Mouse (Mus musculus): ENCODE measurements around the gene Ror2.

Gene Ror2

DNA sequence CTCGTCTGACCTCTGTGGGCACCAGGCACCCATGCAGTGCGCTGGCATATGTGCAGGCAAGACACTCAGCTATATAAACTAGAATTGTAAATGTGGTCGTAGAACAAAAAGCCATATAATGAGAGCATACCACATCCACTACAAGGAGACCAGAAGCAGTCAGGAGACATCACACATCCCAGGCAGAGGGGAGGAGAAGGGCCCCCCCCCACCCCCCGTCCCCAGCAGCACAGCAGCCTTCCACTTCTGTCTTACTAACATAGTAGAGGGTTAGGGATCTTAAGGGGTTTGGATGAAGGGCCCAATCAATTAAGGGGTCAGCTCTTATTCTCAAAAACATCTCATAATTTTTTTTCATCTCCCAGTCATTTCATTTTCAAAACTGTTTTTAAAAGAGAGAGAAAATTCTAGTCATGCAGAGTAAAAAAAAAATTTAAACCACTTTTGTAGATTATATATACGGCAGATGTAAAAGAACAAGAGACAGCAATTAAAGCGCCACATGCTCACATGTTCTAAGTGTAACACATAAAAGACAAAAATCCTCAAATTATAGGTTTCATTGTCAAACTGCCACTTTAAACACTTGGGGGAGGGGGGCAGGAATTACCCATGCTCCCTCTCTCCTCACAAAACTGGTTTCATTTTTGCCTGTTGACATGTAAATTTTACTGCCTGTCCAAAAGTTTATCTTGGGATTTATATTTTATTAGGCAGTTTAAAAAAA, 89.8 kb downstream of the Ror2 start:
- no peak for DNase-seq (ENCODE audit: extremely low spot score, low read depth, low spot score)

DNA sequence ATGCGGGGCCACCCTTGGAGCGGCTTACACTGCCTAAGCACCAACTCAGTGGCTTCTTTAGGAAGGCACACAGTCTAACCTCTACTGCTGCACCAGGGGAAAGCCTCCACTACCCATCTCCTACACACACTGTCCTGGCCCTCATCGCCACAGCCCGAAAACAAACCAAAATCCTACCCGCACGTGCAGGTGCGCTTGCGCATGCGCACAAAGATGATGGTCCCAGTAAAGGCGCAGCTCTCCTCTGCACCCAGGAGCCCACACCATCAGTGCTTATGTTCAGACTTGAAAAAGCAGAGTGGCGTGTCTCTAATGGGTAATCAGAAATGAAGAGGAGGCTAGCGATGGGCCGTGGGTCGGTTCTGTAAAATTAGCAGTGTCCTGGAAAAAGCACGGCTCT, 91.6 kb downstream of the Ror2 start:
- DNase-seq (ENCODE audit: extremely low spot score, low read depth, low spot score): no peak

DNA sequence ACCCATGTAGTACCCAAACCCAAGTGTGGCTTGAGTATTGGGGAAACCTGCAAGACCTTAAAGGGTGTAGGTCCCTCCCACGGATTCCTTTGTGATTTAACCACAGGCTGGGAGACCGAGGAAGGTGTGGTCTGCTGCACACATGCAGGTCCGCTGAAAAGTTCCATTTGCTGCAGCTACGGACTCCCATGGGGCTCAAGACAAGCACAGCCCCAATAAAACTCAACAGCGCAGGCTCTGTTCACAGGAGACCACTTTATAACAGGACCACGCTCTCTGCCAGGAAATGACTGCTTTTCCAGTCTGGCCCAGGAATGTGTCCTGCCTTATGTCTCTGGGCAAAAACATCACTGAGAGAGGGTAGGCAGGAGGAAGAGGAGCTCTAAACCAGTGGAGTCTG, 92.2 kb downstream of the Ror2 start:
- DNase-seq (ENCODE audit: extremely low spot score, low read depth, low spot score): no peak

DNA sequence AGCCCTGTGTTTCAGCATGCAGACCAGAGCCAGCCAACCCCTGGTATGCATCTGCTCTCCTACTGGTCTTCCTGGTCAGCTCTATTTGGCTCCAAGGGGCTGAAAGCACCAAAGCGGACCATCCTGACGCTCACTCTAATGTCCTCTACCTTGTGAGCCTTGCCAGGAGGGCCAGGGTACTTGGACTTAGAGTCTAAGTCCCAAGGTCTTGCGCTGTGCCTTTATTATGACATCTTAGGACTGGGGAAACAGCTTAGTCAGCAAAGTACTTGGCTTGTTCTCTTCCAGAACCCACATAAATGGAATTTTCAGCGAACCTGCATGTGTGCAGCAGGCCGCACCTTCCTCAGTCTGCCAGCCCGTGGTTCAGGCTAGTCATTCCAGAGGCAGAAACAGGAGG, 93.6 kb downstream of the Ror2 start:
- DNase-seq (ENCODE audit: extremely low spot score, low read depth, low spot score): no peak

DNA sequence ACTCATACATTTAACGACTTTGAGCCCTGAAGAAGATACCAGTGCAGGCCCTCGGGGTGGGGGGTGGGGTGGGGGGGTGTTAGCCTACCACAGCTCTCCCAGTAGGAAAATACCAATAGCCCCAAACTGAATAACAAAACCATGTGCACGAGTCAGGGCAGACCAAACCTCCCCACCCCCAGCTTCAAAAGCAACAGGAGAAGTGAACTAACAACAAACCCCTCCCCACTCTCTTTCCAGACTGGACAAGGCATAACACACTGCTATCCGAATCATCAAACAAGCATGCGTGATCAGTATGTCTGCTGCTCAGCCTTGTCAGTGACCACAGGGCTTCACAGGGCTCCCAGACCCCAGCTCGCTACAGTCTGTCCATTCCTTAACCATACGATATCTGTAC, 94.3 kb downstream of the Ror2 start:
- DNase-seq (ENCODE audit: extremely low spot score, low read depth, low spot score): no peak

DNA sequence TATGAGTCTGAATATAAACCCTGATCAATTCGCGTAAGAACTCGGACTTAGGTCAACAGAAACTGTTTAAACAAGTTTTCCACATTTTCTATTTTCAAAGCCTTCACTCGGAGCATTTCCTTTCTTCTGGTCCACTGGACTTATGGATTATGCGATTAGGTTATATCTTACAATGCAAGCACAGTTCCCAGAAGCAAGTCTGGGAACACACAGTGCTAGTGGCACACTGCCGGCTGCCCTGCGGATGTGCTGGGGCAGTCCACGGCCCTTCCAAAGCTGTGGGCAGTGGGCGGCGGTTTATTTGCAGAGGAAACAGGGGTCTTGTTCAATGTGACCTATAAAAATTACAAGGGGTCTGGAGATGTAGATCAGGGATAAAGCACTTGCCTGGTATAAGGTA, 97.0 kb downstream of the Ror2 start:
- DNase-seq (ENCODE audit: extremely low spot score, low read depth, low spot score): no peak

DNA sequence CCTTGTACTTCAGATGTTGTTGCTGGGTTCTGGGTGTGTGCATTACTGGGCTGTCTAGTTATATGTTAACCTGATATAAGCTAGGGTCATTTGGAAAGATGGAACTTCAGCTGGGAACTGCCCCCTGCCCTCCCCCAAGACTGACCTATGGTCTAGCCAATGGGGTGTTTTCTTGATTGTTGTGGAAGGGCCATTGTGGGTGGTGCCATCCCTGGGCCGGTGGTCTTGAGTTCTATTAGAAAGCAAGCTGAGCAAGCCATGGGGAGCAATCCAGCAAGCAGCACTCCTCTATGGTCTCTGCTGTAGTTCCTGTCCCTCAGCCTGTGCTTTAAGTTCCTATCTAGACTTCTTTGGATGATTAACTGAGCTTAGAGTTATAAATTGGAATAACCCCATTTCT, 101.1 kb downstream of the Ror2 start:
- no peak for DNase-seq (ENCODE audit: extremely low spot score, low read depth, low spot score)

DNA sequence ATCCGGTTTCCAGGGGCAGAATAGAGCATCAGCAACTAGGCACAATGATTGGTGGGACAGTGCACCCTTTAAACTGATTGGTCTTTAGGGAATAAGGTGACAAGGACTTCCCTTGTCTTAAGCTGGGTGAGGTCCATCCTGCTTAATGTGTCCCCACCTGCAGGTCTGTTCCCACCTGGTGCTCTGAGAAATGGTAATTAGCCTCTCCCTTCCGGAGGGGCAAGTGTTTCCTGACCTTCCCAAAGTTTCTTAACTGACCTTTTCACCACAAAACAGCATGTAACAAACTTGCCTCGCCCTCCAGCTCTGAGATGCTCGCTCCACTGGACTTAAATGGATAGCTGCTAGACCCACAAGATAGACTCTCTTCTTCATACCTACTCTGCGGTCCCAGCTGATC, 101.8 kb downstream of the Ror2 start:
- no peak for DNase-seq (ENCODE audit: extremely low spot score, low read depth, low spot score)

DNA sequence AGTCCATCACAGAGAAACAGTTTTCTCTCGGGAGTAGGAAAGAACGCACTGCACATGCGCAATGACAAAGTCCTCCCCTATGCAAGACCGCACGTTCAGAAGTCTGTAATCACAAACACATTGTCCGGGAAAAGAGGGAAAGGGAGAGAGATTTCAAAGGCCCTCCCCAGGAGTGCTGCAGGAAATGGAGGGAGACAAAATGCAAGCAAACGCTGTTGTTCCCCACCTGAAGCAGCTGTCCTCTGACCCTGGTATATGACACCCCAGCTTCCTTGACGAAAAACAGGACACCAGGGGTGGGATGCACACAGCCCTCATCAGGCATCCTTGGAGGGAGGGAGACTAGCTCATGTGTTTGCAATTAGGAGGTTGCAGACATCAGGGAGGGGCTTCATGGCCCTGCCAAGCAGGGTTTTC, 102.8 kb downstream of the Ror2 start:
- DNase-seq (ENCODE audit: extremely low spot score, low read depth, low spot score): peak; percentile 95

DNA sequence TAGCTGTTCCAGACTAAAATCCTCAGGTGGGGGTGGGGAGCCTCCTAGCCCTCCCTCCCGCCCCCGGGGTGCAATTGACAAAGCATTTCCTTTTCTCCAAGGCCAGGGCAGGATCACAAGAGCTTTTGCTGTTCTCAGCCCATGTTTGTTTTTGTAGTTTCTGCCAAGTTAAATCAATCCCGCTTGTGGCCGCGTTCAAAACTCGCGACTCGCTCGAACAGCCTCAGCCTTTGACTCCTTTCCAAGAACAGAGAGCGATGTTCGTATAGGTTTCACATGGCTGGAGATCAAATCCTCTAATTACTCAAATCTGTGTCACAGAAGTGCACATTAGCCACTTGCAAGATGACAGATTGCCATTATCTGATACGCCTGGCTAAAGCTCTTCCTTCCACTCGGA, 107.3 kb downstream of the Ror2 start:
- DNase-seq (ENCODE audit: extremely low spot score, low read depth, low spot score): no peak

DNA sequence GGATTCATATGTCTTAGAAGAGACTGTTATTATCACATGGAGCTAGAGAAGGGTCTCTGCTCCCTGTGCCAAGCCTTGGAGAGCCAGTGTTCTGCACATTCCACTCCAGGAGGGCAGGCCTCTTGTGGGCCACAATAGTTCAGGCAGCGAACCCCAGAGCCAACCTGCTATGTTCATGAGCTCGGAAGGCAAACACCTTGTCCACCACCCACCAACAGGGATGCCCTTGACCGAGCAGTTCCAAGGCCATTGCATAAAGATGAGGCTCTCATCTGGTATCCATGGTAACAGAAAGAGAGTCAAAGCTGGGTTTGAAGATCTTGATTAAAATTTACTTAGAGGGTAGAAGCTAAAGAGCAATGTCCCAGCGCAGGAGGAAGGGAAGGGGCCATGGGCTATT, 107.8 kb downstream of the Ror2 start:
- DNase-seq (ENCODE audit: extremely low spot score, low read depth, low spot score): no peak

DNA sequence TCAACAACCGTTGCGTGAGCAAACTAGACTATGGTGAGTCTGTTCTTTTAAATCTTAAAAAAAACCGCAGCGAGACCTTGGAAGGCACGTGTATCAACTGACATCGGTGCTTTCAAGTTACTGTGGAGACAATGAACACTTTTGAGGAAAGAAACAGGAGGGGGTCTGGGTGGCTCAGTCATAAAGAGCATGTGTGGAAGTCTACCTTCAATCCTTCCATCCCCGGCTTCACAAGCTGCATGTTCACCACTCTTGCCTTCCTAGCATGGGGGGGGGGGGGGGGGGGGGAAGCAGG, 108.6 kb downstream of the Ror2 start:
- DNase-seq (ENCODE audit: extremely low spot score, low read depth, low spot score): no peak

DNA sequence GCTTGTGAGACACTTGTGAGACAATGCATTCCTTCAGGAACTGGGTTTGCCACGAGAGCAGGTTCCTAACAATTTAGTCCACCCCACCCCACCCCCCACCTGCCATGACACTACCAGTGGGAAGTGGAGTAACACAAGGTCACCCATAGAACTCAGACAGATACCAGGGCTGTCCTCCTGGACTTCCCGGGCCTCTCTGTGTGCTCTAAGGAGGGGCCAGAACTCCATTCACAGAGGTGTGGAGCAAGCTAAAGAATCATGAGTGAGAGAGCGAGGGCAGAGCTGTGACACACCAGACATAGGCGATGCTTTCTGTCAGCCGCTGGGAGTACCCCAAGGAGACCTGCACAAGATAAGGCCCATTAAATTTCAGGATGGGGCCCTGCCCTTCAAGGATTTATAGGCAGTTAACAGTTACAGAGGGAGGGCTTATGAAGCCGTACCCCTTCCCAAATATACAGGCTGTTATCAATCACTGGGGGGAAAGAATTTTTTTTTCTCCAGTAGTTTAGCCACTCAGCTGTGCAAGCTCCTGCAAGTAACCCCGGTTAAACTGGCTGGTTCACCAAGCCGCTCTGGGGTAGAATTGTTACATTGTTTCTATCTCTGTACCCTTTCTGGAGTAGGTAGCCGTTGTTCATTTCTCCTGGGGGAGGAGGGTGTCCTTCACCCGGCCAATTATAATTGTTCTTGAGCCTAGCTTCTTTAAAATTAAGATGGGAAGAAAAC, 109.1 kb downstream of the Ror2 start:
- DNase-seq (ENCODE audit: extremely low spot score, low read depth, low spot score): no peak

DNA sequence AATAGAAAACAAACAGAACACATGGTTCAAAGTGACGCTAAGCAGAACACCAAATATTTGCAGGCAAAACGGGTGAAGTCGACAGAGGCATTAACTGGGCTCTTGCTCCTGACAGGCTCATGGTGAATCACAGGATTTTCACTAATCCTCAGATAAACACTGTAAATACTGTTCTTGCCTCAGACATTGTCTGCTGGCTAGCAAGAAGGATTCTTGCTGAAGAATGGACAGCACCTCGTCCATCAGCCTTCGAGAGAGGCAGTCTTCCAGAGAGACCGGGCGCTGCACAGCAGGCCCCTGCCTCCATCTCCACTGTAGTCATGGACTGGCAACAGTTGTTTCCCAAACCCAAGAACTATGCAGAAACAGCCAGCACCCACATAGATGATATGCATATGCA, 110.9 kb downstream of the Ror2 start:
- DNase-seq (ENCODE audit: extremely low spot score, low read depth, low spot score): no peak

DNA sequence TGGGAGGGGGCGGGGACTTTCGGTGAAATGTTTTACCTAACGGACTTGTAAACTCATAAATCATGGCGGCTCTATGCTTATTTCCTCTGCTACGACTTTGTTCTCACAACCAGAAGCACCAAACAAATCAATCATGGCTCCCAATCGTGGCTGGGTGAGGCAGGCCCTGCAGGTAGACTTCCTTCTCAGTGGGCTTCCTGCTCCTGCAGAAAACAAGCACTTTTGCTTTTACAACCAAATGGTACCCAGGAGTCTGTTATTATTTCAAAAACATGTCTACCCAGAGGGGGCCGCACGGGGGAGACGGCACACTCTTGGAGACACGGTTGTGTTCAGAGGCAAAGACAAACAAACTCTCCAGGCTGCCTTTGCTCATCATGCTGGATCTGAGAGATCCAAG, 122.3 kb downstream of the Ror2 start:
- DNase-seq (ENCODE audit: extremely low spot score, low read depth, low spot score): no peak

DNA sequence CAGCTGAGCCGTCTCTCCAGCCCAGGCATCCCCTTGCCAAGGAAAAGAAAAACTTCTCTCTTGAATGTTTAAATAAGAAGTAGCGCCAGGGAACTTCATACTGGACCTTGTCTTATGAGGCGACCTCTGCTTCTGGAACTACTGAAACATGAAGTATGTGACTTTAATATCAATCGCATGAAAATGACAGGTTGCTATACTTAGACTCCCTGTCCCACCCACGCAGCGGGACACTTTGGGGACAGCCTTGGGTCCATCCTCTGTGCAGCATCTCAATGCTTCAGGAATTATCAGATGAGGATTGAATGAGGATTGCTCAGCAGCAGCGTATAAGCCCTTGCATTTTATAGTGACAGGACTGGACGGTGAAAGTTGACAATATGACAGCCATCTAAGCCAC, 122.9 kb downstream of the Ror2 start:
- no peak for DNase-seq (ENCODE audit: extremely low spot score, low read depth, low spot score)

DNA sequence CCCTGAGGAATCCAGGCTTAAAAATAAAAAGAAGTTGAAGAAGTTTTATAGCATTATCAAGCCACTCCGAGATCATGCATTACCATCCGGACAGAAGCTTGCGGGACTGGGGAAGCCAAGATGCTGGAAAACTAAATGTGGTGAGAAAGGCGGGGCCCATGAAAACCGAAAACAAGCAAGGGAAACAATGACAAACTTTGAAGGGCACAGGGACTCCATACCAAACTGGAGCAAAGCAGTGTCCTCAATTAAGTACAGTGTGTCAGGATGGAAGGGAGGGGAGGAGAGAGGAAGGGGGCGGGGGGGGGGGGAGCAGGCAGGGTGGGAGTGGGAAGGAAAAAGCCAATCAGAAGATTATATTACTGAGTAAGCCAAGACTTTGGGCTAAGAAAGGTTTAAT, 126.4 kb downstream of the Ror2 start:
- no peak for DNase-seq (ENCODE audit: extremely low spot score, low read depth, low spot score)

DNA sequence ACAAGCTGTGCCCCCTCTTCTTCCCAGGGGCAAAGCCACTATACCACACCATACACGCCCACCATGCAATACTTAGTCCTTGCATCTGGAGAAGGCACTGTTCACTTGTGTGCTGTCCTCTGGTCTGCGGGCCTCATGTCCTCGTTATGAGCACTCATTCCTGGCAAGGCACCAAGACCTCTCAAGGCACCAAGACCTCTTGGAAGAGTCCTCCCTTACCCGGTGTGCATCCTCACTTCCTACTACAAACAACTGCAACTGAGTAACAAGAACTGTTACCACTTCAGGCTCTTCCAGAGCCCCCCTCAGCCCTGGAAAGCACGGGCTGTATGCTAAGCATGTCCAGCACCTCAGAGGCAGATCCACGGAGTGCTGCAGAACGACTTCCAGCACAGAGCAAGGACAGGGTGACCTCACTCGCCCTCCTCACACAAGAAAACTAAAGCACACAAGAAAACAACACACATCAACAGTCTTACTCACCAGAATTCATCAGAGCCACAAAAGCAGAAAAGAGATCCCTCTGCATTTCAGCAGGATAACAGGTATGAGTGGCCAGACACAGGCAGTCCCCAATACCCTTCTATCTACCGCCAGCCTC, 127.4 kb downstream of the Ror2 start:
- no peak for DNase-seq (ENCODE audit: extremely low spot score, low read depth, low spot score)

DNA sequence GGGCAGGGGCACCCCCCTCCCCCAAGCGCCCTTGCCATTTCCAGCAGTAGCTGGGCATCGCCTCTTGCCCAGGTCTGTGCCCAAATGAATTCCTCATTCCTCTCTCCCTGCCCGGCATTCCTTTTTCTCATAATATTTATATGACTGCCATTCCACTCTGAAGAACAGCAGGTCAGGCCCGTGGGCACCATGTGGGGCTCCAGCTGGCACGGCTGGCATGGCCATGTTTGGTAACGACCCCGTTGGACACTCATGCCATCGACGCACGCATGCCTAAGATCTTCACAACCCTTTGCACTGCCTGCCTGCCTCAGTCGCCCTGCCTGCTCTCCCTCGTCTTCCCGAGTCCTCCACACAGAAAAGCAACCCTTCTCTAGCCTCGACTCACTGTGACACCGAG, 129.0 kb downstream of the Ror2 start:
- no peak for DNase-seq (ENCODE audit: extremely low spot score, low read depth, low spot score)

DNA sequence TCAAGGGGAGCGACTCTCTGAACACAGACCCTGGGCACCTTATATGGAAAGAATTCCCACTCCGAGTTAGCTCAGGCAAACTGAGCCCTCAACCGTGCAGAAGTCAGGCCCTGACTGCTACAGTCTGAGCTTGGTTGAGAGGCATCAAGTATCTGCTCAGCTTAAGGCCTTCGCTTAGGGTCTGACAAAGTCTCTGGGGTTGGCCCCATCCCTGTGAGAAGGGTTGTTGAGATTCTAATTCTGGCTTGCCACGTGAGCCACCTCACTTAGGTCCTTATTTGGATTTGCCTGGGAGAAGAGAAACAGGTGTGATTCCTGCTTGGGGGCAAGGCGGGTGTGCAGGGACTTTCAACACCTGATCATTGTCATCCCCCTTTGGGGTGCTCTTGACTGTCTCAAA, 129.6 kb downstream of the Ror2 start:
- DNase-seq (ENCODE audit: extremely low spot score, low read depth, low spot score): no peak

DNA sequence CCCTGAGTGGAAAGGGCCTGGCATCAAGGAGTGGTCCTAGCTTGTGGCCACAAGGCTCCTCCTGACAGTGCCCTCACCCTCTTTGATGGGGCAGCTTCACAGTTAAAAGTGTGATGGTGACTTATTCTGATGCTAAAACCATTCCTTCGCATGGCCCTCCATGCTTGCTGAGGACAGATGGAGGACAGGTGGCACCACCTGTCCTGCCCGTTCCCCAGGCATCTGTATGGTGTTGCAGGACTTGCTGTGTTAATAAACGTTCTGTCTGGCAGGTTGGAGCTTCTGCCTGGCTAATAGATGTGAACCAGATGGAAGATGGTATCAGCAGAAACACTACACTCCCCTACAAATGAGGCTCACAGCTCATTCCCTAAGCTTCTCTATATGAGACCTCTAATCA, 140.4 kb downstream of the Ror2 start:
- no peak for DNase-seq (ENCODE audit: extremely low spot score, low read depth, low spot score)

DNA sequence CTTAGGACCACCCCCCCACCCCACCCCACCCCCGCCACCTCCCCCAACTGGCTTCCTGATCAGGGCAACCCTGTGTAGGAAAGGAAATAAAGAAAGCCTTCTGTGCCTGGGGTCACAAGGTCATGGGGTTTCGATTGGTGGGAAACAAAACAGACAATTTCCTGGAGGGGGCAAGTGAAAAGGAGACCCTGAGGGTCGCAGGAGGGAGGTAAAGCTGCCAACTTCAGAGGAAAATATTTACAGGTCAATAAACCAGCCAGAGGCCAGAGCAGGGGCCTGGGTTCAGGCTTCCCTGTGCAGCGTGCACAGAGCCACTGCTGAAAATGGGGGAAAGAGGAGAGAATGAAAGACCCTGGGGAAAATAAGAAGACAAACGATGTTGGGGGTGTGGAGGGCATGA, 142.8 kb downstream of the Ror2 start:
- DNase-seq (ENCODE audit: extremely low spot score, low read depth, low spot score): no peak

DNA sequence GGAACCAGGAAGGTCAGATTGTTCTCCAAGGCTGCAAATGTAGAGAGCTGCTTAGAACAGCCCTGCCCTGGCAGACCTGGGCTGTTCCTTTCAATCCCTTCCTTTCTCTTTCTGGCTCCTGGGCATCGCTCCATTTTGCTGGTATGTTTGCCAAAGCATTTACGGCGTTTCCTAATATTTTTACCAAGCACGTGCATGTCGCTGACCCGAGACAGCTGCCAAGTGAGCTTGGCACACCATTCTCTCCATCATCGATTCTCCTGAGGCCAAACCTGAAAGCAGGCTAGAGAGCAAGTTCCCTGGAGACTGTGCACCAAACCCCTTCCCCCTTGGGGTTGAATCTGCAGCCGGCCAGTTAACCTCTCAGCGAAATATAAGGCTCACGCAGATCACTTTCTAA, 143.7 kb downstream of the Ror2 start:
- DNase-seq (ENCODE audit: extremely low spot score, low read depth, low spot score): no peak

Measured in hindlimb bud, embryonic 11.5 days (tissue).